Mouse (Mus musculus) limb, embryonic 12.5 days (tissue): ENCODE data around the gene Vmn1r10. TPM values are rescaled to one million over a fixed set of nuclear protein-coding genes. Genes with fewer than 3 reads are reported as not detected.

ENCODE experiments used
- ATAC-seq: fragments of 200-750 bp; cut with Nextera tagmentation; 2 replicates; pipeline ENCODE4 v1.8.0; 2017; ENCODE audit warnings: low read depth, moderate TSS enrichment; ENCODE audit not compliant: insufficient number of reproducible peaks, insufficient read depth, low FRiP score, low TSS enrichment
- H3K27ac ChIP-seq: fragments of 300-500 bp; sonication (generic); 2 replicates; pipeline ENCODE4 v1.5.1; 2016; ENCODE audit warnings: mild to moderate bottlenecking, moderate library complexity
- H3K27me3 ChIP-seq: fragments of 300-500 bp; sonication (generic); 2 replicates; pipeline ENCODE4 v1.6.1; 2016; ENCODE audit warnings: mild to moderate bottlenecking, moderate library complexity
- H3K36me3 ChIP-seq: fragments of 300-500 bp; sonication (generic); 2 replicates; pipeline ENCODE4 v1.6.1; 2016; ENCODE audit warnings: mild to moderate bottlenecking, moderate library complexity
- H3K4me1 ChIP-seq: fragments of 300-500 bp; sonication (generic); replicated peaks from 2 replicates; pipeline ENCODE4 v1.6.1; 2016
- H3K4me2 ChIP-seq: fragments of 300-500 bp; sonication (generic); 2 replicates; pipeline ENCODE4 v1.6.1; 2016; ENCODE audit warnings: mild to moderate bottlenecking, moderate library complexity
- H3K4me3 ChIP-seq: fragments of 300-500 bp; sonication (generic); replicated peaks from 2 replicates; pipeline ENCODE4 v1.5.1; 2016; ENCODE audit warnings: mild to moderate bottlenecking
- H3K9ac ChIP-seq: fragments of 300-500 bp; sonication (generic); replicated peaks from 2 replicates; pipeline ENCODE4 v1.6.1; 2016; ENCODE audit warnings: mild to moderate bottlenecking, moderate library complexity
- H3K9me3 ChIP-seq: fragments of 300-500 bp; sonication (generic); 2 replicates; pipeline ENCODE4 v1.6.1; 2016; ENCODE audit warnings: mild to moderate bottlenecking, moderate library complexity
- WGBS: fragments of 180-500 bp; shearing (Covaris S2); methylation state at CpG from one replicate; pipeline ENCODE4 v1.1.7; 2016; 5-methylcytosine and 5-hydroxymethylcytosine counted together
- polyA plus RNA-seq: library from polyadenylated mRNA; unstranded; fragments of >200 nt; fragmentation: Nextera tagmentation; extraction: Ambion mirVana; gene quantifications from 2 replicates; pipeline ENCODE4 v1.2.1, GENCODE M21; 2016

Gene Vmn1r10
- polyA plus RNA-seq: not detected in 2 replicates

- no peaks in the 10 kb centered on the region for H3K27me3 ChIP-seq
- ATAC-seq: no peak
- no peaks in the 10 kb centered on the region for H3K9me3 ChIP-seq
- H3K27ac ChIP-seq: no peak within 1 kb of the TSS
- H3K4me3 ChIP-seq: no peak within 1 kb of the TSS
- H3K4me2 ChIP-seq: no peak within 1 kb of the TSS
- H3K36me3 ChIP-seq: no peaks in the 10 kb centered on the region
- no peaks in the 10 kb centered on the region for H3K4me1 ChIP-seq
- no peak within 1 kb of the TSS for H3K9ac ChIP-seq
- WGBS: 83% methylated on average over 3 of the region's 3 CpGs
These were observed at the start of gene Vmn1r10 for GRCm38 (mm10) chr6:57109154-57109553. Vmn1r10 (plus strand) TSS chr6:57109454.

GRCm38 (mm10) chr6:57063730-57064129 is 45.5 kb upstream of the Vmn1r10 start:
- H3K9me3 ChIP-seq: no peaks in the 10 kb centered on the region
- no peak overlapping the region for H3K4me2 ChIP-seq
- no peak for ATAC-seq
- no peak overlapping the region for H3K27ac ChIP-seq
- H3K9ac ChIP-seq: no peak overlapping the region
- H3K4me1 ChIP-seq: no peaks in the 10 kb centered on the region
- H3K4me3 ChIP-seq: no peak overlapping the region
- no peaks in the 10 kb centered on the region for H3K27me3 ChIP-seq
- no peaks in the 10 kb centered on the region for H3K36me3 ChIP-seq

- WGBS: 82% methylated on average over 2 of the region's 2 CpGs
- no peaks in the 10 kb centered on the region for H3K9me3 ChIP-seq
- H3K27me3 ChIP-seq: no peaks in the 10 kb centered on the region
- H3K36me3 ChIP-seq: no peaks in the 10 kb centered on the region
- no peak within 1 kb of the TSS for H3K4me3 ChIP-seq
- no peak within 1 kb of the TSS for H3K9ac ChIP-seq
- ATAC-seq: no peak
- H3K4me2 ChIP-seq: no peak within 1 kb of the TSS
- H3K4me1 ChIP-seq: no peaks in the 10 kb centered on the region
- no peak within 1 kb of the TSS for H3K27ac ChIP-seq
These were observed 42.8 kb upstream of the Vmn1r10 start, which contains the start of gene Vmn1r9 for GRCm38 (mm10) chr6:57066487-57066886. Vmn1r9 (plus strand) TSS chr6:57066787.

- Histone ChIP-seq H3K27me3 (no peaks in the 10 kb centered on the region), H3K4me3 (no peak overlapping the region), H3K9ac (no peak overlapping the region), H3K9me3 (no peaks in the 10 kb centered on the region), H3K27ac (no peak overlapping the region), H3K4me1 (no peaks in the 10 kb centered on the region), H3K4me2 (no peak overlapping the region), H3K36me3 (no peaks in the 10 kb centered on the region)
- 63% methylated on average over 1 of the region's 1 CpGs for WGBS
- no peak for ATAC-seq
These were observed 2.9 kb upstream of the Vmn1r10 start for GRCm38 (mm10) chr6:57106358-57106757.

- H3K36me3 ChIP-seq: no peaks in the 10 kb centered on the region
These were observed 23.9 kb downstream of the Vmn1r10 start, which contains the start of gene Vmn1r11 for GRCm38 (mm10) chr6:57133155-57133554. Vmn1r11 (plus strand) TSS chr6:57133455.

GRCm38 (mm10) chr6:57156619-57157018 is 47.4 kb downstream of the Vmn1r10 start, which contains the start of gene Vmn1r12:
Vmn1r12 (plus strand) TSS chr6:57156919.
- H3K9me3 ChIP-seq: no peaks in the 10 kb centered on the region
- WGBS: 83% methylated on average over 2 of the region's 2 CpGs
- H3K4me1 ChIP-seq: no peaks in the 10 kb centered on the region

More at GRCm38 (mm10) chr6:57133155-57133554, 23.9 kb downstream of the Vmn1r10 start, which contains the start of gene Vmn1r11:
- no peak within 1 kb of the TSS for H3K27ac ChIP-seq
- no peaks in the 10 kb centered on the region for H3K27me3 ChIP-seq
- H3K4me1 ChIP-seq: no peaks in the 10 kb centered on the region
- 79% methylated on average over 1 of the region's 1 CpGs for WGBS
- H3K9ac ChIP-seq: no peak within 1 kb of the TSS
- no peak for ATAC-seq
- H3K4me2 ChIP-seq: no peak within 1 kb of the TSS
- no peaks in the 10 kb centered on the region for H3K9me3 ChIP-seq
- H3K4me3 ChIP-seq: no peak within 1 kb of the TSS

More at GRCm38 (mm10) chr6:57156619-57157018, 47.4 kb downstream of the Vmn1r10 start, which contains the start of gene Vmn1r12:
- H3K36me3 ChIP-seq: no peaks in the 10 kb centered on the region
- H3K27ac ChIP-seq: no peak within 1 kb of the TSS
- ATAC-seq: no peak
- no peaks in the 10 kb centered on the region for H3K27me3 ChIP-seq
- no peak within 1 kb of the TSS for H3K9ac ChIP-seq
- no peak within 1 kb of the TSS for H3K4me3 ChIP-seq
- H3K4me2 ChIP-seq: no peak within 1 kb of the TSS

Other genes with a start within 250 kb of the Vmn1r10 start
- gene Nt5c3, start 185.5 kb upstream of the Vmn1r10 start, polyA plus RNA-seq: 68.0 and 68.3 TPM in 2 replicates
- gene Vmn1r4, start 185.4 kb upstream of the Vmn1r10 start, polyA plus RNA-seq: 0.23 and 0.40 TPM in 2 replicates
- not detected in 2 replicates for gene Vmn1r5, start 139.2 kb upstream of the Vmn1r10 start, polyA plus RNA-seq
- gene Vmn1r6, start 112.2 kb upstream of the Vmn1r10 start, polyA plus RNA-seq: not detected in 2 replicates
- gene Vmn1r7, start 84.1 kb upstream of the Vmn1r10 start, polyA plus RNA-seq: not detected in 2 replicates
- not detected in 2 replicates for gene Vmn1r8, start 77.2 kb upstream of the Vmn1r10 start, polyA plus RNA-seq
- gene Vmn1r9, start 42.7 kb upstream of the Vmn1r10 start, polyA plus RNA-seq: not detected in 2 replicates
- not detected in 2 replicates for gene Vmn1r11, start 24.0 kb downstream of the Vmn1r10 start, polyA plus RNA-seq
- not detected in 2 replicates for gene Vmn1r12, start 47.5 kb downstream of the Vmn1r10 start, polyA plus RNA-seq
- gene Vmn1r13, start 93.8 kb downstream of the Vmn1r10 start, polyA plus RNA-seq: not detected in 2 replicates
- not detected in 2 replicates for gene Vmn1r14, start 122.2 kb downstream of the Vmn1r10 start, polyA plus RNA-seq
- not detected in 2 replicates for gene Vmn1r15, start 148.5 kb downstream of the Vmn1r10 start, polyA plus RNA-seq
- gene Vmn1r16, start 220.0 kb downstream of the Vmn1r10 start, polyA plus RNA-seq: not detected in 2 replicates